Mouse (Mus musculus): ENCODE measurements around the gene Shkbp1. TPM values are rescaled to one million over a fixed set of nuclear protein-coding genes. Genes with fewer than 3 reads are reported as not detected.

Shkbp1 gene
- polyA plus RNA-seq, 1 experiment from 2014 or later, result 41.0 TPM

- Histone ChIP-seq H3K4me3 (ENCODE audit: low read length) (no peak overlapping the region), H3K4me1 (ENCODE audit: control insufficient read depth, insufficient read depth, low read length) (peaks cover 14% of the 10 kb centered on the region), H3K27ac (ENCODE audit: low read depth, low read length) (no peak overlapping the region), H3K36me3 (ENCODE audit: control insufficient read depth, insufficient read depth, low read length) (peaks cover 9% of the 10 kb centered on the region), H3K9ac (ENCODE audit: low read depth, low read length) (no peak overlapping the region), H3K27me3 (ENCODE audit: control insufficient read depth, insufficient read depth, low read length) (peaks cover 44% of the 10 kb centered on the region), H3K9me3 (ENCODE audit: control insufficient read depth, low read length) (no peaks in the 10 kb centered on the region), H3K4me2 (replicated peaks; ENCODE audit: low read depth, low read length) (no peak overlapping the region)
- ATAC-seq (ENCODE audit: low FRiP score, low TSS enrichment), result no peak
- 39% methylated on average over 7 of the region's 7 CpGs for WGBS
Observed at GRCm38 (mm10) chr7:27339519-27339918, 16.3 kb downstream of the Shkbp1 start.

GRCm38 (mm10) chr7:27339114-27339513, 16.7 kb downstream of the Shkbp1 start:
- Histone ChIP-seq H3K36me3 (ENCODE audit: control insufficient read depth, insufficient read depth, low read length) (peaks cover 5% of the 10 kb centered on the region; the same call in 1 of the 2 replicates), H3K27ac (ENCODE audit: low read depth, low read length) (no peak overlapping the region), H3K4me1 (ENCODE audit: control insufficient read depth, insufficient read depth, low read length) (peaks cover 18% of the 10 kb centered on the region), H3K9ac (ENCODE audit: low read depth, low read length) (no peak overlapping the region), H3K9me3 (ENCODE audit: control insufficient read depth, low read length) (no peaks in the 10 kb centered on the region), H3K4me3 (ENCODE audit: low read length) (no peak overlapping the region), H3K4me2 (replicated peaks; ENCODE audit: low read depth, low read length) (no peak overlapping the region), H3K27me3 (ENCODE audit: control insufficient read depth, insufficient read depth, low read length) (peaks cover 48% of the 10 kb centered on the region)
- 69% methylated on average over 4 of the region's 4 CpGs for WGBS
- ATAC-seq (ENCODE audit: low FRiP score, low TSS enrichment), result no peak

- peak; percentile 71 for ATAC-seq (ENCODE audit: low FRiP score, low TSS enrichment)
- peak within 1 kb of the TSS; percentile 37 for H3K4me3 ChIP-seq (ENCODE audit: low read length)
- no peaks in the 10 kb centered on the region for H3K9me3 ChIP-seq (ENCODE audit: control insufficient read depth, low read length)
- H3K4me2 ChIP-seq (replicated peaks; ENCODE audit: low read depth, low read length), result peak within 1 kb of the TSS; percentile 66
- peaks cover 66% of the 10 kb centered on the region for H3K27me3 ChIP-seq (ENCODE audit: control insufficient read depth, insufficient read depth, low read length)
- WGBS, result 2% methylated on average over 35 of the region's 36 CpGs
- peak within 1 kb of the TSS; percentile 40; the same call in 1 of the 2 replicates for H3K9ac ChIP-seq (ENCODE audit: low read depth, low read length)
- peaks cover 4% of the 10 kb centered on the region; the same call in 1 of the 2 replicates for H3K36me3 ChIP-seq (ENCODE audit: control insufficient read depth, insufficient read depth, low read length)
- H3K27ac ChIP-seq (ENCODE audit: low read depth, low read length), result no peak within 1 kb of the TSS
- peaks cover 32% of the 10 kb centered on the region for H3K4me1 ChIP-seq (ENCODE audit: control insufficient read depth, insufficient read depth, low read length)
Observed at GRCm38 (mm10) chr7:27337175-27337853, 18.5 kb downstream of the Shkbp1 start, which contains the start of gene Ltbp4. TSS of gene Ltbp4 (minus strand) at chr7:27337692.

- Histone ChIP-seq H3K4me2 (replicated peaks; ENCODE audit: low read depth, low read length) (peak overlapping the region; percentile 66), H3K9ac (ENCODE audit: low read depth, low read length) (peak overlapping the region; percentile 40; the same call in 1 of the 2 replicates), H3K4me1 (ENCODE audit: control insufficient read depth, insufficient read depth, low read length) (peaks cover 43% of the 10 kb centered on the region), H3K27me3 (ENCODE audit: control insufficient read depth, insufficient read depth, low read length) (peaks cover 71% of the 10 kb centered on the region), H3K27ac (ENCODE audit: low read depth, low read length) (no peak overlapping the region), H3K36me3 (ENCODE audit: control insufficient read depth, insufficient read depth, low read length) (no peaks in the 10 kb centered on the region), H3K9me3 (ENCODE audit: control insufficient read depth, low read length) (no peaks in the 10 kb centered on the region), H3K4me3 (ENCODE audit: low read length) (peak overlapping the region; percentile 37)
- WGBS, result under 1% methylated on average over 47 of the region's 47 CpGs
- ATAC-seq (ENCODE audit: low FRiP score, low TSS enrichment), result peak; percentile 76
Observed at GRCm38 (mm10) chr7:27335928-27336823, 19.6 kb downstream of the Shkbp1 start.

DNA sequence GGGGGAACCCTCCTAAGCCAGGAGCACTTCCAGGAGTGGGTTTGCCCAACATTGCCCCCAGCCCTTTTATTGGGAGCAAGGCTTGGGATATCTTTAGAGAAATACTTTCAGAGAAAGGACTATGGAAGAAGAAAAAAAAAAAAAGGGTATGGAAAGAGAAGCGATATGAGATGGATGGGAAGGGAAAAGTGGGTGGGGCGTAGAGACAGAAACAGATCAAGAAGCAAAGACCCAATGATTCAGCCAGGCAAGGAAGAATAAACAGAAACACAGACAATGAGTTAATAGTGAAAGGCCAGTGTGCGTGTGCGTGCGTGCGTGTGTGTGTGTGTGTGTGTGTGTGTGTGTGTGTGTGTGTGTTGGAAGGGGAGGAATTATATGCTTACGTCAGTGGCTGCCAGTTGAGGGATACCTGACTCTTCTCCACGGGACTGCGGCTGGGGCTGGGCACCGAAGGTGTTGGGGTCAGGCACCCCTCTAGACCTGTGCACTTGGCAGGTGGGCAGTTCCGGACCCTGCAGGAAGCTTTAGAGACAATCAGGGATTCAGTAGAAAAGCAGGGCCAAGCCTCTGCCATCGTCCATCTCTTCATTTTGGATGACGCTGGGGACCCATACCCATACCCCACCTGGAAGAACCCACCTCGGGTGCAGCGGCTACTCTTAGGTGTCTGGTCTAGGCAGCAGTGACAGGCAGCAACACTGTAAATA, 20.7 kb downstream of the Shkbp1 start:
- WGBS, result 52% methylated on average over 15 of the region's 15 CpGs
- H3K4me1 ChIP-seq (ENCODE audit: control insufficient read depth, insufficient read depth, low read length), result peaks cover 48% of the 10 kb centered on the region

DNA sequence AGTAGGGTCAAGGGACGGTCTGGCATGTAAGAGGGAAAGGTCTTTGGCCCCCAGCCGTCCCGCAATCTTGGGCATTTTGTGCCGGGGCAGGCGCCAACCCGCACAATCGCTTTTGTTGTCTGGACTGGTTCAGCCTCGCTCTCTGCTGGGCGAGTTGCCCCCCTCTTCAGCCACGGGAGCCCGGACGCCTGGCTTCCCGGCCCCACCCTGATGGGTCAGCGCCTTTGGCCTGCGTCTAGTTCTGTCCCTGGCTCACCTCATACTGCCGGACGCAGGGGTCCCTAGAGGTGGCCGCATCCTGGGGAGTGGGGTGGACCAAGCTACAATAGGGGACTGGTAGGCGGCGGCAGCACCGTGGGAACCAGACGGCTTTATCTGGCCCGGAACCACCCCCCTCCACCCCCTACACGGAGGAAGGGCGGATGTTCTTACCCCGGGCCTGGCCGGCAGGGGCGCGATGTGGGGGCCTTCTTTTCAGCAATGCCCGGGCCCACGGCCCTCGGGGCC, 21.4 kb downstream of the Shkbp1 start:
- WGBS, result 2% methylated on average over 32 of the region's 32 CpGs
- Histone ChIP-seq H3K4me3 (ENCODE audit: low read length) (no peak overlapping the region), H3K36me3 (ENCODE audit: control insufficient read depth, insufficient read depth, low read length) (no peaks in the 10 kb centered on the region), H3K4me2 (replicated peaks; ENCODE audit: low read depth, low read length) (peak overlapping the region; percentile 90), H3K4me1 (ENCODE audit: control insufficient read depth, insufficient read depth, low read length) (peaks cover 50% of the 10 kb centered on the region), H3K27ac (ENCODE audit: low read depth, low read length) (no peak overlapping the region), H3K27me3 (ENCODE audit: control insufficient read depth, insufficient read depth, low read length) (peaks cover 80% of the 10 kb centered on the region), H3K9me3 (ENCODE audit: control insufficient read depth, low read length) (no peaks in the 10 kb centered on the region), H3K9ac (ENCODE audit: low read depth, low read length) (no peak overlapping the region)
- no peak for ATAC-seq (ENCODE audit: low FRiP score, low TSS enrichment)

More for the DNA sequence above, 20.7 kb downstream of the Shkbp1 start:
- Histone ChIP-seq H3K4me2 (replicated peaks; ENCODE audit: low read depth, low read length) (no peak overlapping the region), H3K9ac (ENCODE audit: low read depth, low read length) (no peak overlapping the region), H3K4me3 (ENCODE audit: low read length) (no peak overlapping the region), H3K36me3 (ENCODE audit: control insufficient read depth, insufficient read depth, low read length) (no peaks in the 10 kb centered on the region), H3K9me3 (ENCODE audit: control insufficient read depth, low read length) (no peaks in the 10 kb centered on the region), H3K27me3 (ENCODE audit: control insufficient read depth, insufficient read depth, low read length) (peaks cover 75% of the 10 kb centered on the region), H3K27ac (ENCODE audit: low read depth, low read length) (0 out of 2 replicates have a peak overlapping the region, but pooled peaks have one; percentile 30)
- no peak for ATAC-seq (ENCODE audit: low FRiP score, low TSS enrichment)

- H3K4me1 ChIP-seq (ENCODE audit: control insufficient read depth, insufficient read depth, low read length), result peaks cover 50% of the 10 kb centered on the region
- H3K4me2 ChIP-seq (replicated peaks; ENCODE audit: low read depth, low read length), result peak overlapping the region; percentile 90
- peak overlapping the region; percentile 59; the same call in 1 of the 2 replicates for H3K27ac ChIP-seq (ENCODE audit: low read depth, low read length)
- H3K9ac ChIP-seq (ENCODE audit: low read depth, low read length), result peak overlapping the region; percentile 73
- H3K9me3 ChIP-seq (ENCODE audit: control insufficient read depth, low read length), result no peaks in the 10 kb centered on the region
- H3K4me3 ChIP-seq (ENCODE audit: low read length), result peak overlapping the region; percentile 55
- 1% methylated on average over 53 of the region's 77 CpGs for WGBS
- H3K36me3 ChIP-seq (ENCODE audit: control insufficient read depth, insufficient read depth, low read length), result no peaks in the 10 kb centered on the region
- ATAC-seq (ENCODE audit: low FRiP score, low TSS enrichment), result no peak
- H3K27me3 ChIP-seq (ENCODE audit: control insufficient read depth, insufficient read depth, low read length), result peaks cover 72% of the 10 kb centered on the region
Observed at GRCm38 (mm10) chr7:27333316-27333941, 22.4 kb downstream of the Shkbp1 start.
